Mouse (Mus musculus) layer of hippocampus, postnatal 14 days (tissue): Measurements from ENCODE around the gene Spint2. TPM values are rescaled to one million over a fixed set of nuclear protein-coding genes. Genes with fewer than 3 reads are reported as not detected.
"Not testable (repeated sequence)": the region's sequence is repeated elsewhere in the genome, so short reads cannot be mapped to it uniquely, and the experiment has no call there.

Source experiments
- DNase-seq, 2 experiments: peaks; one replicate each; pipeline ENCODE4 v3.0.0; 2021 to 2022; ENCODE audit warnings: low spot score in 2 of 2, mixed read lengths in 1 of 2
- total RNA-seq, 2 experiments: library from RNA; stranded (reverse); gene quantifications; 2 replicates each; pipeline ENCODE4 v1.2.3; 2021

Spint2 gene
- total RNA-seq, 2 experiments from 2014 or later = 16.0 to 27.0 TPM

DNA sequence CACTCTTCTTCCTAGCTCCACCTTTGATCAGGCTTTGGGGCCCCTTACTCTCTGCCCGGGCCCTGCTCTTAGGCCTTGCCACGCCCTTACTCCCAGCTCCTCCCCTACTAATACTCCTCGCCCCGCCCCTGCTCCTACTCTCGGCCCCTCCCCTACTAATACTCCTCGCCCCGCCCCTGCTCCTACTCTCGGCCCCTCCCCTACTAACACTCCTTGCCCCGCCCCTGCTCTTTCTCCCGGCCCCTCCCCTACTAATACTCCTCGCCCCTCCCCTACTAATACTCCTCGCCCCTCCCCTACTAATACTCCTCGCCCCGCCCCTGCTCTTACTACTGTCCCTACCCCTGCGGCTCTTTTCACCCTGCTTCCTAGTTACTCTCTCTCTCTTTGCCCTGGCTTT, 70.7 kb downstream of the Spint2 start:
- not testable (repeated sequence) for DNase-seq

Other genes with a start within 250 kb of the Spint2 start
- 10 to 100 TPM in 1 of 2 experiments, 1 to 10 TPM in 1; 9.3 to 12.2 TPM for gene Ryr1, start 156.7 kb downstream of the Spint2 start, total RNA-seq
- 1 to 10 TPM; 1.1 to 1.5 TPM for gene Rasgrp4, start 147.1 kb downstream of the Spint2 start, total RNA-seq
- 10 to 100 TPM; 29.4 to 32.7 TPM for gene Fam98c, start 125.7 kb downstream of the Spint2 start, total RNA-seq
- 1 to 10 TPM; 1.2 to 1.3 TPM for gene Ggn, start 111.7 kb downstream of the Spint2 start, total RNA-seq
- gene Spred3, start 111.5 kb downstream of the Spint2 start, total RNA-seq = 10 to 100 TPM; 42.3 to 52.3 TPM
- 100 to 1,000 TPM; 153 to 169 TPM for gene Psmd8, start 101.2 kb downstream of the Spint2 start, total RNA-seq
- gene Catsperg1, start 67.9 kb downstream of the Spint2 start, total RNA-seq = 1 to 10 TPM; 1.6 to 1.8 TPM
- 1 to 10 TPM; 2.9 to 3.8 TPM for gene Kcnk6, start 49.4 kb downstream of the Spint2 start, total RNA-seq
- gene Yif1b, start 43.6 kb downstream of the Spint2 start, total RNA-seq = 10 to 100 TPM; 42.3 to 49.5 TPM
- not detected for gene 2200002D01Rik, start 33.4 kb downstream of the Spint2 start, total RNA-seq
- gene Ppp1r14a, start 7.4 kb upstream of the Spint2 start, total RNA-seq = 10 to 100 TPM; 10.8 to 11.0 TPM
- 100 to 1,000 TPM in 1 of 2 experiments, 10 to 100 TPM in 1; 96.1 to 111 TPM for gene Dpf1, start 22.0 kb upstream of the Spint2 start, total RNA-seq
- 100 to 1,000 TPM; 166 to 185 TPM for gene Sipa1l3, start 236.7 kb upstream of the Spint2 start, total RNA-seq